ENCODE assay signal across 27 mouse cellular contexts in genomic region chr6:119458166-119458565, GRCm38 (mm10).
"Had no signal": no experiment of that assay in that cellular context is flagged by ENCODE, and none has a peak within 500 bp of the region (broad histone marks: within the 10 kb centered on the region; RNA-seq: fewer than 3 reads in every experiment).

No protein-coding gene starts in this region.

- H3K27ac ChIP-seq: heart, adult 2 months; heart, embryonic 13.5 days; heart, embryonic 15.5 days; hindbrain, embryonic 13.5 days; hindbrain, embryonic 15.5 days; hindbrain, postnatal 0 days; kidney, embryonic 15.5 days; layer of hippocampus, adult 2 months; left cerebral cortex, adult 2 months; limb, embryonic 10.5 days; limb, embryonic 12.5 days; liver, embryonic 13.5 days had no signal

- ATAC-seq: hindbrain, postnatal 0 days; intestine, embryonic 16.5 days had no signal

- DNase-seq: gastrocnemius, postnatal 14 days; gastrocnemius, postnatal 36 days; heart, adult 11 months; heart, adult 2 months; heart, postnatal 14 days; heart, postnatal 36 days; kidney, adult 11 months; kidney, adult 2 months; kidney, adult 9 months; kidney, postnatal 10 days; kidney, postnatal 25 days; kidney, postnatal 4 days; liver; liver, embryonic 13.5 days had no signal

- H3K9me3 ChIP-seq: heart, embryonic 13.5 days; heart, embryonic 15.5 days; hindbrain, embryonic 13.5 days; hindbrain, embryonic 15.5 days; kidney, embryonic 15.5 days; limb, embryonic 10.5 days; limb, embryonic 12.5 days; liver, embryonic 13.5 days had no signal

- H3K4me2 ChIP-seq: heart, embryonic 11.5 days; heart, embryonic 13.5 days; heart, embryonic 15.5 days; hindbrain, embryonic 13.5 days; hindbrain, embryonic 15.5 days; kidney, embryonic 15.5 days; limb, embryonic 12.5 days; liver, embryonic 11.5 days; liver, embryonic 13.5 days had no signal

- H3K4me3 ChIP-seq: heart, adult 2 months; heart, embryonic 13.5 days; heart, embryonic 15.5 days; hindbrain, embryonic 13.5 days; hindbrain, embryonic 15.5 days; kidney, embryonic 15.5 days; layer of hippocampus, adult 2 months; left cerebral cortex, adult 2 months; limb, embryonic 10.5 days; limb, embryonic 12.5 days; liver, embryonic 13.5 days had no signal

- H3K36me3 ChIP-seq: heart, embryonic 13.5 days; heart, embryonic 15.5 days; hindbrain, embryonic 13.5 days; hindbrain, embryonic 15.5 days; kidney, embryonic 15.5 days; limb, embryonic 12.5 days; liver, embryonic 13.5 days had no signal

- H3K27me3 ChIP-seq: heart, embryonic 13.5 days; heart, embryonic 15.5 days; hindbrain, embryonic 13.5 days; hindbrain, embryonic 15.5 days; kidney, embryonic 15.5 days; limb, embryonic 12.5 days had no signal

- H3K9ac ChIP-seq: heart, embryonic 13.5 days; heart, embryonic 15.5 days; hindbrain, embryonic 13.5 days; hindbrain, embryonic 15.5 days; kidney, embryonic 15.5 days; limb, embryonic 12.5 days; liver, embryonic 13.5 days had no signal

- H3K4me1 ChIP-seq: hindbrain, embryonic 13.5 days; liver, embryonic 13.5 days had no signal
